8 mouse cellular contexts compared by ENCODE assay signal in the genomic region with DNA sequence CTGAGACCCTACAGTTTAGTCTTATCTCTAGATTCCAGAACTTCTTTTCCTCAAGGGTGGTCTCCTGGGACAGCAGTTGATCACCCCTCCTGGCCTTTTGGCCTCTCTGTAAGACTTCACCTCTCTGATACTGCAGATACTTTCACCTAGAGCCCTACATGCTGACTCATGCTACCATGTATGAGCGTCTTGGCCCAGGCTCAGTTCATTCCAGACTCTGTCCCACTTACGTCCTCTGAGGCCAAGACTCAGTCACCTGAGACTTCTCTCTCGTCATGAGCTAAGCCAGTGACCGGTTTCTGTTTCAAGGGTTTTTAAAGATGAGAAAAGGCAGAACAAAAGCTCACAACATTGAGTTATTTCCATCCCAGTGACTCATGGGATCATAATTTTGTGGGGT. TPM values are rescaled to one million over a fixed set of nuclear protein-coding genes. Genes with fewer than 3 reads are reported as not detected.
A peak's percentile ranks its signal among the peaks of the same experiment; 100 is the strongest.
DNase-seq lines count a peak whose midpoint lies in the region; ATAC-seq lines count a peak whose summit lies in the region.
"Had no signal": no experiment of that assay in that cellular context is flagged by ENCODE, and none has a peak within 500 bp of the region (broad histone marks: within the 10 kb centered on the region; RNA-seq: fewer than 3 reads in every experiment).

No protein-coding gene starts in this region.

- peak; percentile 45 for DNase-seq in 3T3-L1 (ENCODE audit: low read depth, low spot score)
- DNase-seq in Muller cell, postnatal 12 days (ENCODE audit: inconsistent ontology term): peak; percentile 6
- DNase-seq in gastrocnemius, adult 18-20 months (ENCODE audit: low spot score): peak; percentile 60
- peak; percentile 16 to 17 for DNase-seq in gastrocnemius, adult 8-10 months (ENCODE audit: low spot score in 2 of 2)
- DNase-seq in heart, adult 18-20 months: peak; percentile 10 to 18
- DNase-seq in skeletal muscle tissue, adult 2 months (ENCODE audit: low read depth, low spot score): peak; percentile 86

- 0 out of 2 replicates have a peak, but pooled peaks have one; percentile 12 for ATAC-seq in megakaryocyte progenitor cell, adult 5-6 weeks (replicated peaks; ENCODE audit: poor library complexity)

RNA-seq across cellular contexts. Expression of a gene that starts 48.9 kb away (rescaled TPM):
- total RNA-seq in gastrocnemius, adult 18-20 months (2021): under 1 TPM; 0.12 to 0.16 TPM
- total RNA-seq in gastrocnemius, adult 8-10 months (2022): under 1 TPM in 3 of 4 experiments, not detected in 1; 0.20 to 0.32 (median 0.31) TPM
- not detected for total RNA-seq in heart, adult 18-20 months (2021)
- 0.64 TPM in 1 of 2 replicates, not detected in the other for total RNA-seq in megakaryocyte progenitor cell, adult 5-6 weeks (2015)
- not detected in 2 replicates for total RNA-seq in megakaryocyte progenitor cell, adult 5-6 weeks (2017)
- total RNA-seq: forebrain, postnatal 0 days had no signal

Comparison
In these comparisons a context has a peak if more than half of its experiments do, and no peak if none do; other contexts are left out.
1. Peak in every context shown above with its lines: DNase-seq and ATAC-seq.
2. DNase-seq: peak in every context shown above with its lines; median percentile 86 in skeletal muscle tissue, adult 2 months; 60 in gastrocnemius, adult 18-20 months; 45 in 3T3-L1; 16 in gastrocnemius, adult 8-10 months; 14 in heart, adult 18-20 months; 6 in Muller cell, postnatal 12 days.